Mouse (Mus musculus) embryo, embryonic 11.5 days (tissue): ENCODE measurements around the gene P2ry13.

Experiments
- DNase-seq: peaks from one replicate; pipeline ENCODE4 v3.0.0-alpha.2; 2012; ENCODE audit warnings: low read depth, low spot score

P2ry13 gene

GRCm38 (mm10) chr3:59210727-59211126, at the start of gene P2ry13:
Gene P2ry13 (minus strand): TSS chr3:59210882.
- DNase-seq, result no peak

- DNase-seq, result no peak
Observed at GRCm38 (mm10) chr3:59257740-59258664, 47.3 kb upstream of the P2ry13 start.

GRCm38 (mm10) chr3:59250454-59250853, 39.8 kb upstream of the P2ry13 start:
- no peak for DNase-seq

- no peak for DNase-seq
Observed at GRCm38 (mm10) chr3:59248031-59248430, 37.3 kb upstream of the P2ry13 start.

- no peak for DNase-seq
Observed at GRCm38 (mm10) chr3:59243384-59243783, 32.7 kb upstream of the P2ry13 start.

- no peak for DNase-seq
Observed at GRCm38 (mm10) chr3:59234878-59235277, 24.2 kb upstream of the P2ry13 start.

GRCm38 (mm10) chr3:59230912-59231311, 20.2 kb upstream of the P2ry13 start:
- no peak for DNase-seq

- DNase-seq, result no peak
Observed at GRCm38 (mm10) chr3:59228730-59229551, 18.3 kb upstream of the P2ry13 start.

- no peak for DNase-seq
Observed at GRCm38 (mm10) chr3:59227696-59228095, 17.0 kb upstream of the P2ry13 start.

- no peak for DNase-seq
Observed at GRCm38 (mm10) chr3:59225411-59225810, 14.7 kb upstream of the P2ry13 start.

- DNase-seq, result no peak
Observed at GRCm38 (mm10) chr3:59222303-59222702, 11.6 kb upstream of the P2ry13 start.

- no peak for DNase-seq
Observed at GRCm38 (mm10) chr3:59219326-59219725, 8.6 kb upstream of the P2ry13 start.

- DNase-seq, result no peak
Observed at GRCm38 (mm10) chr3:59217211-59217610, 6.5 kb upstream of the P2ry13 start.

- DNase-seq, result no peak
Observed at GRCm38 (mm10) chr3:59212404-59212803, 1.7 kb upstream of the P2ry13 start.

GRCm38 (mm10) chr3:59211784-59212183, 1.1 kb upstream of the P2ry13 start:
- no peak for DNase-seq

GRCm38 (mm10) chr3:59210089-59210488, 593 bp downstream of the P2ry13 start:
- no peak for DNase-seq

GRCm38 (mm10) chr3:59208650-59209548, 1.8 kb downstream of the P2ry13 start:
- DNase-seq, result peak; percentile 67

- DNase-seq, result no peak
Observed at GRCm38 (mm10) chr3:59205941-59206340, 4.7 kb downstream of the P2ry13 start.

GRCm38 (mm10) chr3:59204719-59205503, 5.8 kb downstream of the P2ry13 start:
- DNase-seq, result no peak

GRCm38 (mm10) chr3:59203802-59204520, 6.7 kb downstream of the P2ry13 start:
- DNase-seq, result no peak
